Mouse (Mus musculus): ENCODE measurements around the gene Rnf31. TPM values are rescaled to one million over a fixed set of nuclear protein-coding genes. Genes with fewer than 3 reads are reported as not detected.

Rnf31 gene
- total RNA-seq (2021) = 10 to 100 TPM; 38.0 to 43.0 TPM
- long read RNA-seq, transcript Rnf31-201 (21 exons, 3,485 nt) = major isoform, 5 of 17 reads
- long read RNA-seq, partial matches to known transcripts = 6 of 17 reads
- long read RNA-seq, other reads (novel, unspliced or antisense) = 6 of 17 reads

GRCm38 (mm10) chr14:55591331-55591891 is at the start of gene Rnf31:
Gene Rnf31, plus strand, starts transcription at chr14:55591708.
- peak; percentile 92 to 97 for DNase-seq (ENCODE audit: low spot score in 2 of 2)

GRCm38 (mm10) chr14:55542268-55542667 is 49.2 kb upstream of the Rnf31 start:
- no peak for DNase-seq (ENCODE audit: low spot score in 2 of 2)

DNA sequence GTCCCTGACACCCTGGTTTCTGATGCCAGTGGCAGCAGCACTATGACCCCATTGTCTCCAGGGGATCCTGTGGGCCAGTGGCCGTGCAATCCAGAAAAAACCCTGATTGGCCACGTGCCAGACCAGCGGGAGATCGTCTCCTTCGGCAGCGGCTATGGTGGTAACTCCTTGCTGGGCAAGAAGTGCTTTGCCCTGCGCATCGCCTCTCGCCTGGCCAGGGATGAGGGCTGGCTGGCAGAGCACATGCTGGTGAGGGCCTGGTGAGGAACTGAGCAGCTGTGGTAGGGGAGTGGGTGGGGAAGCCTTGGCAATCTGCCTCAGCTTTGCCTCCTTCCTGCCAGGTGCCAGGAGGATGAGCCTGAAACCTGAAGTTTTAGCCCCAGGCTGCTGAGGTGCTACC is 47.2 kb upstream of the Rnf31 start:
- DNase-seq (ENCODE audit: low spot score in 2 of 2) = no peak

DNA sequence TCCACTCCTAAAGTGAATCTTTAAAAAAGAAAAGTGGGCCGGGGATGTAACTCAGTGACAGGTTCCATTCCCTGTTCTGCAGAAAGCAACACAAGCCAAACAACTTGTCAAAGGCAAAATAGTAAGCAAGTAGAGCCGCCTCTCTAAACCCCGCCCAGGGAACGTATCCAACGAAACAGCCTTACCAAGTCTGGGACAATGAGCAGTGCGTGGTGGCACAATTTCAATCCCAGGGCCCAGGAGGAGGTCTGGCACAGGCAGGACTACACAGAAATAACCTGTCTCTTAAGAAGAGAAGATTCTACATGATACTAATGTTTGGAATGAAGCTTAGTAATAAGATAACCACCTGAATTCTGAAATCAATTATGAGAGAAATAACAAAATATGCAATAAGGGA is 41.3 kb upstream of the Rnf31 start:
- no peak for DNase-seq (ENCODE audit: low spot score in 2 of 2)

DNA sequence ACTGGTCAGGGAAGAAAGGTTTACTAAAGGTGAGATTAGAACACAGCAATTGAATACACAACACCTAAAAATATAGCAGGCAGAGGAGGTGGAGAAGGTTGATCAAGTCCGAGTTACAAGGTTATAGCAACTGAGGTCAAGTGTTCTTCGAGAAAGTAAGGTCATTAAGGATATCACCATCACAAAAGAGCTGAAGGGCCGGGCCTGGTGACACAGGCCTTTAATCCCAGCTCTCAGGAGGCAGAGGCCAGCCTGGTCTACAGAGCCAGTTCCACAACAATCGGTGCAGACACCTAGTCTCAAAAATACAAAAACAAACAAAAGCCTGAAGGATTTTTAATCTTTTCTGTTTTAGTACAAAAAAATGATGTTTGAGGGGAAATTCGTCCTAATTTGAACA is 40.2 kb upstream of the Rnf31 start:
- DNase-seq (ENCODE audit: low spot score in 2 of 2) = no peak

DNA sequence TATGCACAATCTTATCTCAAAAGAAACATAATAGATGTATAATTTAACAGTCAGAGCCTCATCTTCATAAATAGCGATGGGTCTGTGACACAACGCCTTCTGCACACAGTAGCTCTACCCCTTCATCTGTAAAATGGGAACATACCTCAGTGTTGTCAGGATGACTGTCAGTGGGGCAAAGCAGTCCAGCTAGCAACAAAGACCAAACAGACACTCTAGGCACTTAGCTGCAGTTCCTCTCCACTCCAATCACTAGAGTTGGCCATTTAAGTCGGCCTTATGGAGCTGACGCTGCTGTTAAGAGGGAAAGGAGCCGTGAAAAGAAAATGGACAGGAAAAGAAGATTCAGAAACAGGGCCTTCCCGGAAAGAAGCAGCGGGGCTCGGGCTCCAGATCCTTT is 39.7 kb upstream of the Rnf31 start:
- DNase-seq (ENCODE audit: low spot score in 2 of 2) = no peak

GRCm38 (mm10) chr14:55554635-55555034 is 36.9 kb upstream of the Rnf31 start:
- DNase-seq (ENCODE audit: low spot score in 2 of 2) = no peak

GRCm38 (mm10) chr14:55555788-55556187 is 35.7 kb upstream of the Rnf31 start:
- DNase-seq (ENCODE audit: low spot score in 2 of 2) = no peak

GRCm38 (mm10) chr14:55557003-55557402 is 34.5 kb upstream of the Rnf31 start:
- DNase-seq (ENCODE audit: low spot score in 2 of 2) = peak; percentile 72 to 80

DNA sequence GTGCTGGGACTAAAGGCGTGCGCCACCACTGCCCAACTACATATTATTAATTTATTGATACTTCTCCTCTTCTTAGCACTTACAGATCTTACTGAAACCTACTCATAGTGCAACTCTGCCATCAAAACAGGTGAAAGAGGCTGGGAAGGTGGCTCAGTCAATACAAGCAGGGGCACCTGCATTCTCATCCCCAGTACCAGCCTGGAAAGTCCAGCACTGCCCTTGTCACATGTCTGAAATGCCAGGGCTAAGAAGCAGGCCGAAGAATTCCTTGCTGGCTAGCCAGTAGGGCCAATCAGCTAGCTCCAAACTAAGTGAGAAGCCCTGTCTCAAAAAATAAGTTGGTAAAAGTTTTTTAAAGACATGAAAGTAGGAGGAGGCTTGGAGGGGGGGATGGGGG is 33.9 kb upstream of the Rnf31 start:
- no peak for DNase-seq (ENCODE audit: low spot score in 2 of 2)

- no peak for DNase-seq (ENCODE audit: low spot score in 2 of 2)
Measured at GRCm38 (mm10) chr14:55558740-55559448, 32.6 kb upstream of the Rnf31 start.

DNA sequence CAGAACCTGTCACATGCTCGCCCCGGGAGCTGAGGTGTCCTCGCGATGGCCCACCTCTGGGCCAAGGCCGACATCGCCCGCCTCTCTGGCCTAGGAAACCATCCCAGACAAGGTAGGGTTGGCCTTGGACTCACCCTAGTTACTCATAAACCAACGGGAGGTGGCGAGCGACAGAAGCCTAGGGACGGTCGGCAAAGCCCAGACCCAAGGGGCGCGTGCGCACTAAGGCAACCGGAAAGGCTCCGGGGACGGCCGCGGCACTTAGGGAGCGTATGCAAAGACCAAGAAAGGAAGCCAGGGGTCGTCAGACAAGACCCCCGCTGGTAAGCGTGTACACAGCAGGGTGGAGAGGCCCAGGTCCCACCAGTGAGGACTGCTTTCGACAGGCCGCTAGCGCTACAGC is 31.7 kb upstream of the Rnf31 start, which contains the start of gene Dcaf11:
TSS of gene Dcaf11 (plus strand) at position 208 of the 403 bp plus-strand sequence.
- DNase-seq (ENCODE audit: low spot score in 2 of 2) = peak; percentile 83 to 90

- DNase-seq (ENCODE audit: low spot score in 2 of 2) = peak; percentile 99
Measured at GRCm38 (mm10) chr14:55560202-55561073, 31.1 kb upstream of the Rnf31 start, which contains the start of gene A730061H03Rik. Gene A730061H03Rik, minus strand, starts transcription at chr14:55560406.

GRCm38 (mm10) chr14:55561860-55562259 is 29.6 kb upstream of the Rnf31 start:
- no peak for DNase-seq (ENCODE audit: low spot score in 2 of 2)

DNA sequence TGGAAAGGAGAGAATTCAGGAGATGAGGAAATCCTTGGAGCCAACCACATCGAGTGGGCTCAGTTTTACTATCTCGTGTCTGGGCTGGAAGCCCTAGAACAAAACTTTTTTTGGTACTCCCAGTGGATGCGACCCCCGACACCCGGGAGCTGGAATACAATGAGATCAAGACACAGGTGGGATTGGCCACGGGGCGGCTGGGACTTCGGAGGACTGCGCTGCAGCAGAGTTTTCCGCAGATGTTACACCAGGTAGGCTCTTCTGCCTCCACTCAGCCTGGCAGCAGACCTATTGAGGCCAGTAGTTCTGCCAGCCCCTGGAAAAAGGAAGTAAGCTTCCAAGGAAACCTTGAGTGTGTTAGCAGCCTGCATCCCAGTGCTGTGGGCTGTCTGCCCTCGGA is 28.3 kb upstream of the Rnf31 start:
- no peak for DNase-seq (ENCODE audit: low spot score in 2 of 2)

- DNase-seq (ENCODE audit: low spot score in 2 of 2) = no peak
Measured at GRCm38 (mm10) chr14:55565748-55566147, 25.8 kb upstream of the Rnf31 start.

DNA sequence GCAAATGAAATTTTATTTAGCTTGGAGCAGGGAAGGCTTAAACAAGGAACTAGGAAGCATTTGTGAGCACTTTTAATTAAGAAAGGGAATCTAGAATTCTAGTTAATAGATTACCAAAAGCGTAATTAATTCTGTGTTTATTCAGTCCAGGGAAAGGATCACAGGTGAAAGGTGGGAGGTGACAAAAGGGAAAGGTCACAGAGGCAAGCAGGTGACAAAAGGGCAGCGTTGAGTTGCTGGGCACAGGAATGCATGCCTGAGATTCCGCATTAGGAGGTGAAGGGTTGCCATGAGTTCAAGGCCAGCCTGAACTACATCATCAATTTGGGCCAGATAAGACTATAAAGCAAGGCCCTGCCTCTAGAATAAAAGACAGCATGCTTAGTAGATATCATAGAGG is 24.0 kb upstream of the Rnf31 start:
- no peak for DNase-seq (ENCODE audit: low spot score in 2 of 2)

DNA sequence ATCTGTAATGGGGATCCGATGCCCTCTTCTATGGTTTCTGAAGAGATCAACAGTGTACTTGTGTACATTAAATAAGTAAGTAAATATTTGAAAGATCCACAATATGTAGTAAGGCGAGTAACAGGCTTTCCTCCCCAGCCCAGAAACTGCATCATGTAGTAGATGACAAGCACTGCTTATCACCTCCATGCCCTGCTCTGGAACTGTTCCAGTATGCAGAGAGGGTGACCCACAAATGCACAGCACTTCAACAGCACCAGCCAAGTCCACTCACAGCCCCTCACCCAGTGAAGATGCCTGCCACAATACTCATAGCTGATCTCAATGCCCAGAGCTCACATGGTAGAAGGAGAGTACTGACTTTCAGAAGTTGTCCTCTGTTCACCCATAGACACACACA is 20.9 kb upstream of the Rnf31 start:
- no peak for DNase-seq (ENCODE audit: low spot score in 2 of 2)

GRCm38 (mm10) chr14:55571760-55572159 is 19.7 kb upstream of the Rnf31 start:
- DNase-seq (ENCODE audit: low spot score in 2 of 2) = no peak

DNA sequence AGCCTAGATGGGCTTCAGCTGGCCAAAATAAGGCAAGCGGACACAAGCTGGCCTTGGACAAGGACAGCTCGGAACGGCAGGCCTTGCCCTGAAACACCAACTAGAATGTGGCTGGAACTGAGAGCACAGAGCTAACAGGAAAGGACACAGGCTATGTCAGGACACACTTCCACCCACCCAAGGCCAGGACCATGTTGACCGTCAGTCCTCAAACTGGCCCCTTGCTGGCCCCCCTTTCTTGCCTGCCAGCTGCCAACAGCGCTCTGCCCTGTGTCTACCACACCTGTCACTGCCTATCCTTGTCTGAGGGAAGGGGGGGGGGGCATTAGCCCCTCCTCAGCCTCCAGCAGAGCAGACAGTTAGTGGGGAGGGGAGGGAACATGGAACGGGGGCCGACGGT is 16.2 kb upstream of the Rnf31 start, which contains the start of gene Fitm1:
TSS of gene Fitm1 (plus strand) at position 316 of the 400 bp plus-strand sequence.
- no peak for DNase-seq (ENCODE audit: low spot score in 2 of 2)

DNA sequence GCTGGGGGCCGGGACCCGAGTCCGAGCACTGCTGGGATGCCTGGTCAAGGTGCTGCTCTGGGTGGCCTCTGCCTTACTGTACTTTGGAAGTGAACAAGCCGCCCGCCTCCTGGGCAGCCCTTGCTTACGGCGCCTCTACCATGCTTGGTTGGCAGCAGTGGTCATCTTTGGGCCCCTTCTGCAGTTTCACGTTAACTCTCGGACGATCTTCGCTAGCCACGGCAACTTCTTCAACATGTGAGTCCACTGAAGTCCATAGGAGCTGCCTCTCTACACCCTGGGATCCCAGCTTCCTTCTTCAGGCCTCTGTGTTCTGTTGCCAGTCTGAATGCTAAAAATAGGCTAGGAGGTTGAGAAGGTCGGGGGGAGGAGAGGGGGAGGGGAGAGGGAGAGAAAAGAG is 15.8 kb upstream of the Rnf31 start:
- DNase-seq (ENCODE audit: low spot score in 2 of 2) = no peak

DNA sequence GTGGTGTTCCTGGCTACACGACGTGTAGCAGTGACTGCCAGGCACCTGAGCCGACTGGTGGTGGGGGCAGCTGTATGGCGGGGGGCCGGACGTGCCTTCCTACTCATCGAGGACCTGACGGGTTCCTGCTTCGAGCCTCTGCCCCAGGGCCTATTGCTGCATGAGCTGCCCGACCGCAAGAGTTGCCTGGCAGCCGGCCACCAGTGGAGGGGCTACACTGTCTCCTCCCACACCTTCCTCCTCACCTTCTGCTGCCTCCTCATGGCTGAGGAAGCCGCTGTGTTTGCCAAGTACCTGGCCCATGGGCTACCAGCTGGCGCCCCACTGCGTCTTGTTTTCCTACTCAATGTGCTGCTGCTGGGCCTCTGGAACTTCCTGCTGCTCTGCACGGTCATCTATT is 15.1 kb upstream of the Rnf31 start:
- peak; percentile 37 to 40 for DNase-seq (ENCODE audit: low spot score in 2 of 2)
